Comparison of ENCODE assay signal across 26 mouse cellular contexts in genomic region chr12:44286992-44287391, GRCm38 (mm10). TPM values are rescaled to one million over a fixed set of nuclear protein-coding genes. Genes with fewer than 3 reads are reported as not detected.
DNase-seq lines count a peak whose midpoint lies in the region; ATAC-seq and TF ChIP-seq lines count a peak whose summit lies in the region.
"Had no signal": no experiment of that assay in that cellular context is flagged by ENCODE, and none has a peak within 500 bp of the region (broad histone marks: within the 10 kb centered on the region; RNA-seq: fewer than 3 reads in every experiment).

No protein-coding gene starts in this region.

- no peak for TF ChIP-seq EP300 in CH12.LX (IDR thresholded peaks at IDR 0.05; ENCODE audit: low read length)
- TF ChIP-seq EP300 in liver, postnatal 0 days (IDR thresholded peaks at IDR 0.05; ENCODE audit: low read depth), result no peak

- peaks cover 3 to 30% of the 10 kb centered on the region in 2 experiments; a peak in 3 of 4 replicates for H3K4me1 ChIP-seq in CH12.LX (ENCODE audit: control insufficient read depth in 1 of 2, insufficient read depth in 2 of 2)
- peaks cover 4% of the 10 kb centered on the region for H3K4me1 ChIP-seq in bone marrow, adult 2 months (ENCODE audit: control insufficient read depth, insufficient read depth, low read length)
- no peaks in the 10 kb centered on the region for H3K4me1 ChIP-seq in liver, postnatal 0 days (ENCODE audit: insufficient read depth)
- H3K4me1 ChIP-seq: embryonic facial prominence, embryonic 13.5 days; embryonic facial prominence, embryonic 15.5 days; forebrain, embryonic 10.5 days; forebrain, embryonic 12.5 days had no signal

- no peak overlapping the region for H3K4me2 ChIP-seq in CH12.LX (ENCODE audit: insufficient read depth, low read depth, poor library complexity, severe bottlenecking)
- no peak overlapping the region for H3K4me2 ChIP-seq in liver, postnatal 0 days (ENCODE audit: low read depth, low read length)
- H3K4me2 ChIP-seq: embryonic facial prominence, embryonic 13.5 days; embryonic facial prominence, embryonic 15.5 days; forebrain, embryonic 12.5 days had no signal

- H3K9ac ChIP-seq in CH12.LX (ENCODE audit: insufficient read depth, low read depth), result no peak overlapping the region
- no peak overlapping the region for H3K9ac ChIP-seq in liver, postnatal 0 days (replicated peaks)
- H3K9ac ChIP-seq: embryonic facial prominence, embryonic 13.5 days; embryonic facial prominence, embryonic 15.5 days; forebrain, embryonic 12.5 days had no signal

- TF ChIP-seq POLR2A in CH12.LX (IDR thresholded peaks at IDR 0.05; ENCODE audit: low read depth, low read length), result no peak
- no peak for TF ChIP-seq POLR2A in bone marrow, adult 2 months (IDR thresholded peaks at IDR 0.05; ENCODE audit: borderline replicate concordance, control insufficient read depth, low read depth, low read length)

- peak; percentile 52 for DNase-seq in CH12.LX (ENCODE audit: extremely low read depth)
- DNase-seq in c-Kit-positive CD71-positive TER-119-positive erythroid progenitor cells, embryonic 14.5 days (ENCODE audit: low spot score), result no peak
- DNase-seq in thymus, postnatal 0 days (ENCODE audit: low spot score), result no peak
- DNase-seq in liver, postnatal 0 days, result no peak
- DNase-seq: adrenal gland, adult 8-10 months; adrenal gland, postnatal 14 days; adrenal gland, postnatal 36 days; B cell, adult 2 months; cerebellum, adult 11-12 months; cerebellum, adult 2 months; cerebellum, adult 9-10 months; cerebellum, postnatal 10 days; cerebellum, postnatal 25 days had no signal

- H3K79me2 ChIP-seq in CH12.LX (replicated peaks; ENCODE audit: control insufficient read depth, extremely low read depth, insufficient read depth, poor library complexity, severe bottlenecking), result no peaks in the 10 kb centered on the region

- H3K36me3 ChIP-seq in CH12.LX (replicated peaks in 1 of 2; ENCODE audit: control insufficient read depth in 1 of 2, insufficient read depth in 1 of 2, low read length in 1 of 2), result peaks cover 15 to 44% of the 10 kb centered on the region in 2 experiments
- peaks cover 44% of the 10 kb centered on the region for H3K36me3 ChIP-seq in liver, postnatal 0 days (replicated peaks; ENCODE audit: insufficient read depth, low read length)

- H3K9me3 ChIP-seq in CH12.LX (replicated peaks; ENCODE audit: low read length), result no peaks in the 10 kb centered on the region
- no peaks in the 10 kb centered on the region for H3K9me3 ChIP-seq in liver, postnatal 0 days (ENCODE audit: low read length)
- H3K9me3 ChIP-seq: embryonic facial prominence, embryonic 13.5 days; embryonic facial prominence, embryonic 15.5 days; forebrain, embryonic 10.5 days; forebrain, embryonic 12.5 days had no signal

- peak; percentile 44 for ATAC-seq in megakaryocyte, adult 5-6 weeks (ENCODE audit: poor library complexity, severe bottlenecking)
- ATAC-seq in neutrophil, adult 5-6 weeks (ENCODE audit: extremely low read depth, insufficient number of reproducible peaks, low FRiP score, poor library complexity, severe bottlenecking), result peak; percentile 36; the same call in 1 of the 2 replicates
- no peak for ATAC-seq in liver, postnatal 0 days
- ATAC-seq: activated CD4-positive, CD25-positive, alpha-beta regulatory T cell, adult 4 months; CD4-positive, CD25-positive, alpha-beta regulatory T cell, adult 4 months; forebrain, embryonic 14.5 days; forebrain, embryonic 16.5 days had no signal

- WGBS in bone marrow, adult 2 months, result 83% methylated on average over 8 of the region's 8 CpGs
- WGBS in liver, postnatal 0 days (ENCODE audit: insufficient replicate concordance), result 92% methylated on average over 8 of the region's 8 CpGs

- H3K27me3 ChIP-seq in CH12.LX (replicated peaks), result no peaks in the 10 kb centered on the region
- no peaks in the 10 kb centered on the region for H3K27me3 ChIP-seq in liver, postnatal 0 days (ENCODE audit: insufficient read depth, low read length)
- H3K27me3 ChIP-seq: embryonic facial prominence, embryonic 13.5 days; embryonic facial prominence, embryonic 15.5 days; forebrain, embryonic 12.5 days had no signal

- TF ChIP-seq RAD21 in CH12.LX (IDR thresholded peaks at IDR 0.05; ENCODE audit: low read depth, low read length), result no peak

- dilution Hi-C loops in CH12.LX (cut with MboI; ENCODE audit: extremely low pct_ligation_motif_present, extremely low pct_unique_long_range_greater_than_20kb, low sequenced_read_pairs), result no loop called here

- H3K4me3 ChIP-seq in CH12.LX (replicated peaks in 1 of 3; ENCODE audit: low read depth in 2 of 3, low read length in 2 of 3, poor library complexity in 1 of 3), result no peak overlapping the region
- no peak overlapping the region for H3K4me3 ChIP-seq in bone marrow, adult 2 months (replicated peaks; ENCODE audit: control insufficient read depth, low read depth, low read length)
- H3K4me3 ChIP-seq in liver, postnatal 0 days (ENCODE audit: low read depth, low read length), result no peak overlapping the region
- H3K4me3 ChIP-seq: embryonic facial prominence, embryonic 13.5 days; embryonic facial prominence, embryonic 15.5 days; erythroblast, embryonic 14.5 days; forebrain, embryonic 10.5 days; forebrain, embryonic 12.5 days had no signal

- in situ Hi-C loops in CH12.LX (cut with MboI; ENCODE audit: low pct_ligation_motif_present, low pct_unique_long_range_greater_than_20kb, low sequenced_read_pairs), result no loop called here

- no peak for TF ChIP-seq CTCF in CH12.LX (conservative IDR thresholded peaks at IDR 0.05 in 1 of 2, IDR thresholded peaks at IDR 0.05 in 1 of 2; ENCODE audit: low read depth in 2 of 2, low read length in 2 of 2)
- TF ChIP-seq CTCF in bone marrow, adult 2 months (IDR thresholded peaks at IDR 0.05; ENCODE audit: control insufficient read depth, insufficient read depth, low read length), result no peak
- no peak for TF ChIP-seq CTCF in liver, postnatal 0 days (IDR thresholded peaks at IDR 0.05; ENCODE audit: low read depth)

- no peak overlapping the region for H3K27ac ChIP-seq in CH12.LX (ENCODE audit: insufficient read depth, low read depth)
- peak overlapping the region; percentile 26 for H3K27ac ChIP-seq in bone marrow, adult 2 months (ENCODE audit: control insufficient read depth, insufficient read depth, low read depth, low read length, poor library complexity)
- no peak overlapping the region for H3K27ac ChIP-seq in liver, postnatal 0 days (ENCODE audit: low read depth)
- H3K27ac ChIP-seq: embryonic facial prominence, embryonic 13.5 days; embryonic facial prominence, embryonic 15.5 days; forebrain, embryonic 10.5 days; forebrain, embryonic 12.5 days had no signal

TF ChIP-seq in CH12.LX, 34 proteins besides CTCF, POLR2A, EP300 and RAD21:
- TF ChIP-seq MEF2A (IDR thresholded peaks at IDR 0.05; ENCODE audit: borderline replicate concordance, low read depth, low read length), result no peak
- TF ChIP-seq BHLHE40 (IDR thresholded peaks at IDR 0.05; ENCODE audit: low read depth, low read length), result no peak
- no peak for TF ChIP-seq USF1 (IDR thresholded peaks at IDR 0.05; ENCODE audit: low read depth, low read length)
- TF ChIP-seq IRF4 (IDR thresholded peaks at IDR 0.05; ENCODE audit: low read depth, low read length), result no peak
- no peak for TF ChIP-seq CHD1 (IDR thresholded peaks at IDR 0.05; ENCODE audit: low read depth, low read length)
- TF ChIP-seq NRF1 (IDR thresholded peaks at IDR 0.05; ENCODE audit: low read depth, low read length), result peak; percentile 62; the same call in 1 of the 2 replicates
- no peak for TF ChIP-seq E2F4 (IDR thresholded peaks at IDR 0.05; ENCODE audit: insufficient replicate concordance, low read depth, low read length)
- no peak for TF ChIP-seq JUN (IDR thresholded peaks at IDR 0.05; ENCODE audit: insufficient read depth, low read depth, low read length)

RNA-seq across cellular contexts. Expression of gene Nrcam, which starts 41.7 kb away (rescaled TPM):
- total RNA-seq in CH12.LX (2012; rRNA removed) (0.04 and 0.13 TPM in 2 replicates), CH12.LX (2014; rRNA removed) (0.05 and 0.24 TPM in 2 replicates)
- polyA plus RNA-seq in CH12.LX (2012; ENCODE audit: insufficient read length, low read depth), result 0.33 and 0.59 TPM in 2 replicates
- 0.32 TPM in 1 of 2 replicates, not detected in the other for polyA plus RNA-seq in bone marrow, adult 2 months (2011; ENCODE audit: insufficient read depth, insufficient read length, low replicate concordance, missing spikeins)
- total RNA-seq in megakaryocyte, adult 5-6 weeks (2015), result not detected in 2 replicates
- total RNA-seq in megakaryocyte, adult 5-6 weeks (2017), result not detected in 2 replicates
- total RNA-seq in neutrophil, adult 5-6 weeks (2017), result not detected in 2 replicates
- polyA plus RNA-seq in thymus, postnatal 0 days (2015; fragmentation: Nextera tagmentation; extraction: Ambion mirVana), result 1.9 and 2.9 TPM in 2 replicates
- polyA plus RNA-seq in liver, postnatal 0 days (2015; fragmentation: Nextera tagmentation; extraction: Ambion mirVana), result 0.17 TPM in 1 of 2 replicates, not detected in the other
- total RNA-seq: MEL had no signal
- polyA plus RNA-seq: CD4-positive, CD25-positive, alpha-beta regulatory T cell, adult 4 months; erythroblast, embryonic 14.5 days had no signal
